Mouse (Mus musculus) CH12.LX (cell line): ENCODE data around the gene Dmwd. TPM values are rescaled to one million over a fixed set of nuclear protein-coding genes. Genes with fewer than 3 reads are reported as not detected.

ENCODE experiments used
- DNase-seq: peaks from one replicate; pipeline ENCODE4 v3.0.0-alpha.2; 2013; ENCODE audit errors: extremely low read depth
- H3K27ac ChIP-seq: 2 replicates; pipeline ENCODE4 v1.5.1; 2012; ENCODE audit warnings: low read depth, mild to moderate bottlenecking, control low read depth, moderate library complexity; ENCODE audit not compliant: insufficient read depth
- H3K27me3 ChIP-seq: replicated peaks from 2 replicates; pipeline ENCODE3; 2012; ENCODE audit warnings: inconsistent platforms
- H3K36me3 ChIP-seq, 2 experiments: replicated peaks in 1 of 2; 2 replicates each; pipeline versions ENCODE3 to v1.6.1; 2012; ENCODE audit warnings: inconsistent platforms in 1 of 2, low read length in 1 of 2, mild to moderate bottlenecking in 1 of 2, mixed read lengths in 1 of 2, moderate library complexity in 1 of 2; ENCODE audit not compliant: control insufficient read depth in 1 of 2, insufficient read depth in 1 of 2
- H3K4me1 ChIP-seq, 2 experiments: 2 replicates each; pipeline ENCODE4 v1.6.1; 2012; ENCODE audit warnings: inconsistent platforms in 1 of 2, moderate library complexity in 1 of 2; ENCODE audit not compliant: insufficient read depth in 2 of 2, control insufficient read depth in 1 of 2
- H3K4me2 ChIP-seq: 2 replicates; pipeline ENCODE4 v1.6.1; 2012; ENCODE audit warnings: low read depth, mild to moderate bottlenecking, control low read depth; ENCODE audit not compliant: poor library complexity, insufficient read depth, severe bottlenecking
- H3K4me3 ChIP-seq, 3 experiments: fragments of 150-350 bp in 1 of 3; sonication (generic) in 1 of 3; replicated peaks in 1 of 3; 2 replicates each; pipeline versions ENCODE3 to v1.5.1; 2011 to 2012; ENCODE audit warnings: low read depth in 2 of 3, low read length in 2 of 3, mild to moderate bottlenecking in 2 of 3, moderate library complexity in 2 of 3, control low read depth in 1 of 3, improper control_type of control experiment in 1 of 3, inconsistent platforms in 1 of 3, mixed read lengths in 1 of 3; ENCODE audit not compliant: poor library complexity in 1 of 3
- H3K79me2 ChIP-seq: replicated peaks from 2 replicates; pipeline ENCODE4 v1.6.1; 2012; ENCODE audit warnings: mild to moderate bottlenecking, moderate library complexity; ENCODE audit not compliant: control insufficient read depth, poor library complexity, insufficient read depth, severe bottlenecking; ENCODE audit errors: extremely low read depth
- H3K9ac ChIP-seq: 2 replicates; pipeline ENCODE4 v1.6.1; 2012; ENCODE audit warnings: low read depth, mild to moderate bottlenecking, control low read depth, moderate library complexity; ENCODE audit not compliant: insufficient read depth
- H3K9me3 ChIP-seq: replicated peaks from 2 replicates; pipeline ENCODE3; 2012; ENCODE audit warnings: low read length, inconsistent platforms, mixed read lengths
- BHLHE40 ChIP-seq: IDR thresholded peaks from 2 replicates; pipeline ENCODE4 v1.6.1; 2011; ENCODE audit warnings: mild to moderate bottlenecking, low read depth, low read length, improper control_type of control experiment
- CHD1 ChIP-seq: IDR thresholded peaks from 2 replicates; pipeline ENCODE4 v1.6.1; 2012; ENCODE audit warnings: low read depth, low read length, improper control_type of control experiment, inconsistent platforms
- CHD2 ChIP-seq: IDR thresholded peaks from 2 replicates; pipeline ENCODE4 v1.6.1; 2011; ENCODE audit warnings: low read length, improper control_type of control experiment
- CTCF ChIP-seq, 2 experiments: IDR thresholded peaks in 1 of 2; conservative IDR thresholded peaks in 1 of 2; 2 replicates each; pipeline ENCODE4 v1.5.1; 2011 to 2012; ENCODE audit warnings: low read depth in 2 of 2, low read length in 2 of 2, improper control_type of control experiment in 1 of 2, inconsistent platforms in 1 of 2, mild to moderate bottlenecking in 1 of 2, moderate library complexity in 1 of 2
- E2F4 ChIP-seq: IDR thresholded peaks from 2 replicates; pipeline ENCODE4 v1.6.1; 2011; ENCODE audit warnings: low read depth, low read length, improper control_type of control experiment; ENCODE audit not compliant: insufficient replicate concordance
- ELF1 ChIP-seq: IDR thresholded peaks from 2 replicates; pipeline ENCODE4 v1.6.1; 2014; ENCODE audit warnings: low read depth, mild to moderate bottlenecking, inconsistent platforms, low read length, improper control_type of control experiment
- EP300 ChIP-seq: IDR thresholded peaks from 2 replicates; pipeline ENCODE4 v1.6.1; 2011; ENCODE audit warnings: low read length, improper control_type of control experiment
- ETS1 ChIP-seq: conservative IDR thresholded peaks from 2 replicates; pipeline ENCODE4 v1.6.1; 2012; ENCODE audit warnings: low read depth, mild to moderate bottlenecking, inconsistent platforms, low read length, improper control_type of control experiment, moderate library complexity
- GABPA ChIP-seq: IDR thresholded peaks from 2 replicates; pipeline ENCODE4 v1.6.1; 2012; ENCODE audit warnings: low read depth, low read length, improper control_type of control experiment, inconsistent platforms; ENCODE audit not compliant: insufficient replicate concordance
- JUN ChIP-seq: IDR thresholded peaks from 2 replicates; pipeline ENCODE4 v1.6.1; 2011; ENCODE audit warnings: low read depth, mild to moderate bottlenecking, low read length, improper control_type of control experiment, moderate library complexity; ENCODE audit not compliant: insufficient read depth
- JUND ChIP-seq: conservative IDR thresholded peaks from 2 replicates; pipeline ENCODE4 v1.6.1; 2011; ENCODE audit warnings: low read depth, low read length, improper control_type of control experiment
- MAZ ChIP-seq: IDR thresholded peaks from 2 replicates; pipeline ENCODE4 v1.6.1; 2012; ENCODE audit warnings: low read depth, mild to moderate bottlenecking, inconsistent platforms, low read length, improper control_type of control experiment, moderate library complexity
- MXI1 ChIP-seq: IDR thresholded peaks from 2 replicates; pipeline ENCODE4 v1.6.1; 2011; ENCODE audit warnings: mild to moderate bottlenecking, low read depth, low read length, improper control_type of control experiment
- MYC ChIP-seq: IDR thresholded peaks from 2 replicates; pipeline ENCODE4 v1.6.1; 2011; ENCODE audit warnings: low read depth, mild to moderate bottlenecking, improper control_type of control experiment, low read length
- NRF1 ChIP-seq: IDR thresholded peaks from 2 replicates; pipeline ENCODE4 v1.6.1; 2014; ENCODE audit warnings: low read depth, mild to moderate bottlenecking, inconsistent platforms, low read length, improper control_type of control experiment, moderate library complexity
- PAX5 ChIP-seq: IDR thresholded peaks from 2 replicates; pipeline ENCODE4 v1.6.1; 2012; ENCODE audit warnings: low read length, inconsistent platforms, mixed read lengths
- POLR2A ChIP-seq: IDR thresholded peaks from 2 replicates; pipeline ENCODE4 v1.6.1; 2011; ENCODE audit warnings: low read depth, mild to moderate bottlenecking, improper control_type of control experiment, low read length
- POLR2AphosphoS2 ChIP-seq: IDR thresholded peaks from 2 replicates; pipeline ENCODE4 v1.6.1; 2011; ENCODE audit warnings: low read depth, low read length, improper control_type of control experiment
- RCOR1 ChIP-seq: conservative IDR thresholded peaks from 2 replicates; pipeline ENCODE4 v1.6.1; 2012; ENCODE audit warnings: low read depth, mild to moderate bottlenecking, inconsistent platforms, low read length, improper control_type of control experiment
- SIN3A ChIP-seq: IDR thresholded peaks from 2 replicates; pipeline ENCODE4 v1.6.1; 2012; ENCODE audit warnings: low read length, improper control_type of control experiment, inconsistent platforms
- SMC3 ChIP-seq: IDR thresholded peaks from 2 replicates; pipeline ENCODE4 v1.6.1; 2011; ENCODE audit warnings: low read depth, low read length, improper control_type of control experiment
- TBP ChIP-seq: conservative IDR thresholded peaks from 2 replicates; pipeline ENCODE4 v1.6.1; 2011; ENCODE audit warnings: low read depth, low read length, improper control_type of control experiment
- TCF12 ChIP-seq: IDR thresholded peaks from 2 replicates; pipeline ENCODE4 v1.6.1; 2014; ENCODE audit warnings: low read depth, mild to moderate bottlenecking, inconsistent platforms, low read length, improper control_type of control experiment
- UBTF ChIP-seq: IDR thresholded peaks from 2 replicates; pipeline ENCODE4 v1.6.1; 2012; ENCODE audit warnings: low read depth, mild to moderate bottlenecking, inconsistent platforms, low read length, improper control_type of control experiment, moderate library complexity
- USF1 ChIP-seq: IDR thresholded peaks from 2 replicates; pipeline ENCODE4 v1.6.1; 2014; ENCODE audit warnings: low read depth, mild to moderate bottlenecking, inconsistent platforms, low read length, improper control_type of control experiment
- USF2 ChIP-seq: conservative IDR thresholded peaks from 2 replicates; pipeline ENCODE4 v1.6.1; 2011; ENCODE audit warnings: low read depth, low read length, improper control_type of control experiment
- ZC3H11A ChIP-seq: IDR thresholded peaks from 2 replicates; pipeline ENCODE4 v1.6.1; 2012; ENCODE audit warnings: low read depth, mild to moderate bottlenecking, inconsistent platforms, low read length, improper control_type of control experiment
- ZKSCAN1 ChIP-seq: IDR thresholded peaks from 2 replicates; pipeline ENCODE4 v1.6.1; 2012; ENCODE audit warnings: low read depth, inconsistent platforms, low read length, improper control_type of control experiment, borderline replicate concordance
- ZNF384 ChIP-seq: IDR thresholded peaks from 2 replicates; pipeline ENCODE4 v1.6.1; 2012; ENCODE audit warnings: low read depth, low read length, improper control_type of control experiment, inconsistent platforms
- dilution Hi-C: fragments of 300-500 bp; cut with MboI; formaldehyde crosslinking; loops from 2 replicates; pipeline ENCODE4 v1.14.3; 2020; ENCODE audit warnings: low sequenced_read_pairs; ENCODE audit not compliant: extremely low pct_unique_long_range_greater_than_20kb, extremely low pct_ligation_motif_present
- in situ Hi-C: fragments of 300-500 bp; cut with MboI; formaldehyde crosslinking; loops from 3 replicates; pipeline ENCODE4 v1.14.3; 2019; ENCODE audit warnings: low sequenced_read_pairs, low pct_ligation_motif_present, low pct_unique_long_range_greater_than_20kb, mixed read lengths
- polyA plus RNA-seq: library from polyadenylated mRNA; unstranded; fragments of >175 nt; gene quantifications from 2 replicates; pipeline ENCODE4 v1.2.1, GENCODE M21; 2012; ENCODE audit warnings: low read depth; ENCODE audit not compliant: insufficient read length
- total RNA-seq, 2 experiments: library from RNA; depleted of rRNA; stranded (reverse); fragments of 300-350 nt in 1 of 2; fragments of >200 nt in 1 of 2; gene quantifications; 2 replicates each; pipeline ENCODE4 v1.2.3; 2012 to 2014

The Dmwd gene
- total and polyA plus RNA-seq, 3 experiments, result not detected

DNA sequence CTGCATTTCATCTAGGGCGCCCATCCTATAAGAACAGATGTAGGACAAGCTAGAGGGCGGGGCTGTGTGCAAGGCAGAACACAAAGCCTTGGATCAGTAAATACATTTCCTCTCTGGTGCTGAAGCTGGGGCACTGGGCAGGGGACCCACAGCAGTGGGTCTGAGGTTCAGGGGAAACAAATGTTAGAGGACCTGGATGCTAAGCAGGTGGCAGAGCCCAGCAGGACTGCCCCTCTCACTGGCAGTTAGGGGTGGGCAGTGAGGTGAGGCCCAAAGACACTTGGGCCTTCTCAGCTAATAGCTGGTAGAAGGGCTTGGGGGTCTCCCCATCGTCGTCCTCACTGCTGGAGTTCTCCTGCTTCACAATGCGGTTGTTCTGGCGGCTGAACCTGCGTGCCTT, 22.8 kb downstream of the Dmwd start:
- no peak for TF ChIP-seq GABPA
- no peak for TF ChIP-seq POLR2AphosphoS2
- no peak for TF ChIP-seq E2F4
- TF ChIP-seq ZC3H11A, result no peak
- no peak for TF ChIP-seq CHD1
- no peak for TF ChIP-seq MAZ
- TF ChIP-seq JUN, result no peak
- TF ChIP-seq TCF12, result no peak
- TF ChIP-seq MYC, result no peak
- no peak for TF ChIP-seq CHD2
- no peak for TF ChIP-seq PAX5
- no peak for TF ChIP-seq ELF1
- TF ChIP-seq POLR2A, result no peak
- DNase-seq, result no peak
- Histone ChIP-seq H3K9ac (no peak overlapping the region), H3K4me2 (no peak overlapping the region), H3K27me3 (peaks cover 90% of the 10 kb centered on the region), H3K79me2 (no peaks in the 10 kb centered on the region), H3K4me1 (peaks cover 3 to 17% of the 10 kb centered on the region in 2 experiments; a peak in 3 of 4 replicates), H3K9me3 (no peaks in the 10 kb centered on the region), H3K36me3 (no peaks in the 10 kb centered on the region), H3K4me3 (no peak overlapping the region), H3K27ac (no peak overlapping the region)
- in situ Hi-C loops, result no loop called here
- dilution Hi-C loops, result no loop called here

DNA sequence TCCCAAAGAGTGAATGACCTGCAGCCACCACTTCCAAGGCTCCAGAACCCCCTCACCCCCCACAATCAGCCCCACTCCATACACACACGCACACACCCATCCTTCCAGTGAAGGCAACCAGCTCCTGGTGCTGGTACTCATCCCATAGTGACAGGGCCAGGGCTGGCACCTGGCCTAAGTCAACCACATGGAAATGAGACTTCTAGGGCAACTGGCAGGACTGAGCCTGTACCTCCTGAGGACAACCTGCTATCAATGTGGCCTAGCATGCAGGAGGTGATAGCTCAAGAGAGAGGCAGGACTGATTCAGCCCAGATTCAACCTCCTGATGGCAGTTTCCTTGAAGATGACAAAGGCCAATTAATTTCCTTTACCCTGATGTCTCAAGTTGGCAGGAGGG, 24.3 kb downstream of the Dmwd start:
- TF ChIP-seq MXI1 (no peak), ZKSCAN1 (no peak), CHD1 (no peak), SIN3A (no peak), ZNF384 (no peak), NRF1 (no peak), ELF1 (no peak), ETS1 (no peak), SMC3 (no peak), ZC3H11A (no peak), EP300 (no peak), USF1 (no peak), BHLHE40 (no peak), TBP (no peak), CTCF (conservative IDR thresholded peaks at IDR 0.05 in 1 of 2, IDR thresholded peaks at IDR 0.05 in 1 of 2; ENCODE audit: low read depth in 2 of 2, low read length in 2 of 2) (no peak), UBTF (no peak), USF2 (no peak), RCOR1 (no peak), E2F4 (no peak), JUND (no peak)
- TF ChIP-seq, all 38 proteins: peak for 0
- in situ Hi-C loops (no loop called here), dilution Hi-C loops (no loop called here)
- H3K36me3 ChIP-seq, result no peaks in the 10 kb centered on the region
- H3K4me1 ChIP-seq, result peaks cover 5 to 21% of the 10 kb centered on the region in 2 experiments
- DNase-seq, result no peak
- peaks cover 97% of the 10 kb centered on the region for H3K27me3 ChIP-seq
- no peaks in the 10 kb centered on the region for H3K79me2 ChIP-seq
- H3K4me2 ChIP-seq, result no peak overlapping the region
- H3K4me3 ChIP-seq, result no peak overlapping the region
- no peaks in the 10 kb centered on the region for H3K9me3 ChIP-seq
- no peak overlapping the region for H3K9ac ChIP-seq
- H3K27ac ChIP-seq, result no peak overlapping the region
